Comparison of ENCODE assay signal across 19 mouse cellular contexts in genomic region chr6:147357031-147357430, GRCm38 (mm10).
DNase-seq lines count a peak whose midpoint lies in the region; ATAC-seq lines count a peak whose summit lies in the region.
"Had no signal": no experiment of that assay in that cellular context is flagged by ENCODE, and none has a peak within 500 bp of the region (broad histone marks: within the 10 kb centered on the region; RNA-seq: fewer than 3 reads in every experiment).

No protein-coding gene starts in this region.

- DNase-seq in A20 (ENCODE audit: low read depth, low spot score): peak; percentile 51
- no peak for DNase-seq in kidney, adult 8-10 months
- DNase-seq in right cerebral cortex, postnatal 25 days: no peak
- DNase-seq: adrenal gland, adult 2 months; adrenal gland, postnatal 14 days; B cell, adult 2 months; cerebellum, adult 11-12 months; cerebellum, adult 8-10 months; cerebellum, postnatal 10 days; cerebellum, postnatal 36 days; gastrocnemius, adult 2 months; gastrocnemius, postnatal 14 days had no signal

- ATAC-seq in common myeloid progenitor, adult 5-6 weeks (replicated peaks; ENCODE audit: low read depth, poor library complexity, severe bottlenecking): peak; percentile 93
- ATAC-seq in megakaryocyte, adult 5-6 weeks (ENCODE audit: poor library complexity, severe bottlenecking): peak; percentile 87
- no peak for ATAC-seq in frontal cortex, adult (ENCODE audit: low TSS enrichment)
- ATAC-seq: forebrain, embryonic 13.5 days; forebrain, embryonic 16.5 days; hindbrain, embryonic 16.5 days; intestine, embryonic 15.5 days had no signal
